Mouse (Mus musculus) bone marrow, adult 2 months (tissue): ENCODE data around the gene Aldh16a1.

Experiments used
- CTCF ChIP-seq: fragments of 200-500 bp; IDR thresholded peaks from 2 replicates; pipeline ENCODE4 v1.5.1; 2011; ENCODE audit warnings: low read length, control low read depth; ENCODE audit not compliant: control insufficient read depth, insufficient read depth
- POLR2A ChIP-seq: fragments of 200-500 bp; IDR thresholded peaks from 2 replicates; pipeline ENCODE4 v1.6.1; 2011; ENCODE audit warnings: low read depth, mild to moderate bottlenecking, control low read depth, low read length, borderline replicate concordance; ENCODE audit not compliant: control insufficient read depth

DNA sequence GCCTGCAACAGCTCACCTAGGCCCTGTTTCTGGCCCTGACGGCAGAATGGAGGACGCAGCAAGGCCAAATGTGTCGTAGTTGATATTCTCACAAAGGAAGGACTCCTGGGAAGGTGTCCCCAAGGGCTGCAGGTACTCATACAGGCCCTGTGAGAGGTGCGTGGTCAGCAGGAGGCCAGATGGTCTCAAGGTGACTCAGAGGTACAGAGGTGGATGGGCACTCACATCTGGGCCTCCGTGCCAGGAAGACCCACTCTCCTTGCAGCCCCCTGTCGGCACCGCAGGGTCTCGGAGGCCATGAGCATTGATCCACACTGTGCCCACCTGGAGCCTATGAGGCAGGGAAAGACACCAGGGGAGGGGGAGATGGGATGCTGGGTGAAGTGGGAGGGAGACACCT lies 8.9 kb downstream of the Aldh16a1 start:
- TF ChIP-seq CTCF (no peak), POLR2A (no peak)
